Mouse (Mus musculus) inflammation-experienced regulatory T-cells, adult 6 months (primary cell): ENCODE results near the gene Zfp385a. TPM values are rescaled to one million over a fixed set of nuclear protein-coding genes. Genes with fewer than 3 reads are reported as not detected.
A peak's percentile ranks its signal among the peaks of the same experiment; 100 is the strongest.
"Not testable (repeated sequence)": the region's sequence is repeated elsewhere in the genome, so short reads cannot be mapped to it uniquely, and the experiment has no call there.

ENCODE experiments used
- ATAC-seq: one replicate; pipeline ENCODE4 v1.8.0; 2017
- polyA plus RNA-seq, 3 experiments: library from polyadenylated mRNA; unstranded; fragments of 100-300 nt; shearing (Covaris generic); gene quantifications; one replicate each; pipeline ENCODE4 v1.2.1; 2017

Gene Zfp385a
- polyA plus RNA-seq, 3 experiments from 2014 or later = not detected

DNA sequence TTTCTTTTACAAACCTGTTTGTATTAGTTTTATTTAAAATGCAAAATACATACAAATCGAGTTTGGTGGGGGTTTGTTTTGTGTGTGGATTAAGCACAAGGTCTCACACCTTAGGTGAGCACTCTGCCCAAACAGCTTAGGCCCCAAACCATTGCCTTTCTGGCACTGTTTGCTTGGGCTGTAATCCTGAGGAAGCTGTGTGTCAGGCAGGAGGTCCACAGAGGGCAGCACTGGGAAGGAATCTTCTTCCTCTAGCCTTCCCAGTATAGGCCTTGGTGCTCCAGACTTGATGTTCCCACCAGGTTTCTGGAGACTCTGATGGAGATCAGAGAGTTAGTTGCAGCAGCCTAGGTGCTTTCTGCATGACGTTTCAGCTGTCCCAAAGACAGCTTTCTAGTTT lies 55.2 kb downstream of the Zfp385a start:
- ATAC-seq = no peak

DNA sequence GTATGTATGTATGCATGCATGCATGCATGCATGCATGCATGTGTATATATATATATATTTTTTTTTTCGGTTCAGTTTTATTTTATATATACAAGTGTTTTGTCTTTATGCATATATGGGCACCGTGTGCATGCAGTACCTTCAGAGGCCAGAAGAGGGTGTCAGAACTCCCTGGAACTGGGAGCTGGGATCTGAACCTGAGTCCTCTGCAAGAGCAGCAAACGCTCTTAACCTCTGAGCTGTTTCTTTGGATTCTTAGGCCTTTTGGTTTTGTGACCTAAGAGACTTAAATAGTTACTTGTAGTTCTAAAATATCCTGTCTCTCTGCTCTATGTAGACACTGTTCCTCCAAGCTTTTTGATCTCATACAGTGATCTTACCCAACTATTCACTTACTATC lies 55.8 kb downstream of the Zfp385a start:
- no peak for ATAC-seq

GRCm38 (mm10) chr15:103281465-103282205 lies 58.3 kb downstream of the Zfp385a start:
- no peak for ATAC-seq

DNA sequence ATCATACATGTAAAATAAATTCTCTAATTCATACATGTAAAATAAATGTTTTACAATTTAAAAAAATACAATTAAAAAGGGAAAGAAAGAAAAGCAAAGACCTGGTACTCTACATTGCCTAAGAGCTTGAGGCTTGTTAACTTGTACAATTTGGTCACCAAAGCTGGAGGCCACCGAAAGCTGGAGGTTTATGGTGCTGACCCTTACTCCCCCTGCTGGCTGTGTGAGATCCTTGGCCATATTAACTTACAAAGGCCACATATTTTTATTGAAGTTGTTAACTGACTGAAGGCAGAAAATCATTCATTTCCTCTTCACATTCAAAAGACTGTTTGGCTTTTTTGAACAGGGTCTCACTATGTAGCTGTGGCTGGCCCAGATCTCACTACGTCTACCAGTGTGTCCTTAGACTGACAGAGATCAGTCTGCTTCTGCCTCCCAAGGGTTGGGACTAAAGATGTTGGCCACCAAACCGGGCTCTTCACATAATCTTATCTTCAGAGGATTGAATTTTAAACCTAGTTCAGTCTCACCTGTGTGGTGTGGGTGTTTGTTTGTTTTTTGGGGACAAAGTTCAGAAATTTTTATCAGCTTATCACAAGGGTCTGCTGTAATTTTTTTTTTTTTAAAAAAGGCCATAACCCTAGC lies 59.0 kb downstream of the Zfp385a start:
- ATAC-seq = no peak

- ATAC-seq = no peak
These were observed 60.1 kb downstream of the Zfp385a start for GRCm38 (mm10) chr15:103279750-103280149.

DNA sequence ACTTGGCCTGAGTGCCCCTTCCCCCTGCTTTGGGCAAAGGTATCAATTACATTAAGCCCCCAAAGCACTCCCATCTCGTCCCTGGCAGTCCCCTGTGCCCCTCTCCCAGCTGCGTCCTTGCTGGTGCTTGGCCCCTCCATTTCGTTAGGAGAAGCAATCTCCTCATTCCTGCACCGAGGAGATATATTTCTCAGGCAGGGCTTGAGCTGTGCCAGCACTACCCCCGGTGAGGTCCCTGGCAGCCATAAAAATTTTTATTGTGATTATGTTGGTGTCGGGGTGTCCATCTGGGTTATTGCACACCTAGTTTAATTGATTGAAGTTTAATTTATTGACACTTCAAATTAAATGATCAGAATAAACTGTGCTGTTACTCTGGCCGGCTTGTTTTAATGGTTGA lies 61.9 kb downstream of the Zfp385a start:
- no peak for ATAC-seq

GRCm38 (mm10) chr15:103275943-103276342 lies 64.0 kb downstream of the Zfp385a start:
- not testable (repeated sequence) for ATAC-seq

GRCm38 (mm10) chr15:103272419-103273279 lies 67.2 kb downstream of the Zfp385a start, which contains the start of gene Copz1:
Gene Copz1, plus strand, starts transcription at chr15:103272714.
- peak; percentile 98 for ATAC-seq

DNA sequence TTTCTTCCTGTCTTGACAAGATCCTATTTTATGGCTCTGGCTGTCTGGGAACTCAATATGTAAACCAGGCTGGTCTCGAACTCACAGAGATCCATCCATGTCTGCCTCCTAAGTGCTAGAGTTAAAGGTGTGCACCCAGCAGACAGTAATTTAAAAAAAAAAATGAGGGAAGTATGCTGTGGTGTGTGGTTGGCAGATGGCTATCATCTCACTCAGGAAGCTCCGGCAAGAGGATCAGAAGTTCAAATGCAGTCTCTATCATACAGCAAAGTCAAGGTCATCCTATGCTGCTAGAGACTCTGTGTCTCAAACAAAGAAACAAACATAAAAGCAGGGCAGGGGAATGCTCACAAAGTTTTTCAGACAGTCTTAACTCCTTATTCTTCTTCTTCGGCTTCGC lies 71.0 kb downstream of the Zfp385a start:
- no peak for ATAC-seq

DNA sequence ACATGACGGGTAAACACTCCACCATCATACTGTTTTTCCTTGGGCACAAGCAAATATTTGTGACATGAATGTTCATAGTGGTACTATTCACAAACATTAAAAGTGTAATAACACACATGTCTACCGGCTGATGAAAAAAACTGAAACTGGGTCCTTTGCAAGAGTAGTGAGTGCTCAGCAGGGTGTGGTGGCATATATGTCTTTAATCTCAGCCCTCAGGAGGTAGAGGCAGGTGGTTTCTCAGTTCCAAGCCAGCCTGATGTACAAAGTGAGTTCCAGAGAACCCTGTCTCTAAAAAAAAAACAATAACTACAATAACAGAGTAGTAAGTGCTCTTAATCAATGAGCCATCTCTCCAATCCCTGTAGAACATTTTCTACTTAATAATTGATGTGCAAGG lies 75.1 kb downstream of the Zfp385a start:
- ATAC-seq = no peak

Other genes starting within 250 kb of the Zfp385a start
- gene Smug1, start 173.0 kb downstream of the Zfp385a start, polyA plus RNA-seq = 1 to 10 TPM; 3.8 to 7.3 (median 6.4) TPM
- gene Cbx5, start 100.3 kb downstream of the Zfp385a start, polyA plus RNA-seq = 10 to 100 TPM; 21.7 to 48.8 (median 23.8) TPM
- 100 to 1,000 TPM; 360 to 441 (median 366) TPM for gene Hnrnpa1, start 99.7 kb downstream of the Zfp385a start, polyA plus RNA-seq
- 1 to 10 TPM in 2 of 3 experiments, under 1 TPM in 1; 0.96 to 1.3 (median 1.1) TPM for gene Nfe2, start 81.7 kb downstream of the Zfp385a start, polyA plus RNA-seq
- 100 to 1,000 TPM; 216 to 248 (median 223) TPM for gene Copz1, start 67.4 kb downstream of the Zfp385a start, polyA plus RNA-seq
- not detected for gene Gpr84, start 29.5 kb downstream of the Zfp385a start, polyA plus RNA-seq
- gene Itga5, start 26.7 kb upstream of the Zfp385a start, polyA plus RNA-seq = 1 to 10 TPM in 2 of 3 experiments, under 1 TPM in 1; 0.74 to 1.8 (median 1.5) TPM
- under 1 TPM in 1 of 3 experiments, not detected in 2; 0.62 TPM for gene Gtsf1, start 90.4 kb upstream of the Zfp385a start, polyA plus RNA-seq
- not detected for gene Gtsf2, start 108.4 kb upstream of the Zfp385a start, polyA plus RNA-seq
- gene Nckap1l, start 113.7 kb upstream of the Zfp385a start, polyA plus RNA-seq = 10 to 100 TPM; 78.2 to 92.5 (median 81.4) TPM
- gene Pde1b, start 162.9 kb upstream of the Zfp385a start, polyA plus RNA-seq = 1 to 10 TPM; 2.4 to 3.4 (median 3.0) TPM
- gene Ppp1r1a, start 197.9 kb upstream of the Zfp385a start, polyA plus RNA-seq = under 1 TPM in 1 of 3 experiments, not detected in 2; 0.51 TPM
- not detected for gene Glycam1, start 225.0 kb upstream of the Zfp385a start, polyA plus RNA-seq